Mouse (Mus musculus) cerebellum, postnatal 36 days (tissue): ENCODE results near the gene D230025D16Rik.
"Not testable (repeated sequence)": the region's sequence is repeated elsewhere in the genome, so short reads cannot be mapped to it uniquely, and the experiment has no call there.

Experiments
- DNase-seq, 2 experiments: peaks; one replicate each; pipeline ENCODE4 v3.0.0; 2021 to 2022; ENCODE audit warnings: mixed read lengths in 2 of 2

Gene D230025D16Rik

DNA sequence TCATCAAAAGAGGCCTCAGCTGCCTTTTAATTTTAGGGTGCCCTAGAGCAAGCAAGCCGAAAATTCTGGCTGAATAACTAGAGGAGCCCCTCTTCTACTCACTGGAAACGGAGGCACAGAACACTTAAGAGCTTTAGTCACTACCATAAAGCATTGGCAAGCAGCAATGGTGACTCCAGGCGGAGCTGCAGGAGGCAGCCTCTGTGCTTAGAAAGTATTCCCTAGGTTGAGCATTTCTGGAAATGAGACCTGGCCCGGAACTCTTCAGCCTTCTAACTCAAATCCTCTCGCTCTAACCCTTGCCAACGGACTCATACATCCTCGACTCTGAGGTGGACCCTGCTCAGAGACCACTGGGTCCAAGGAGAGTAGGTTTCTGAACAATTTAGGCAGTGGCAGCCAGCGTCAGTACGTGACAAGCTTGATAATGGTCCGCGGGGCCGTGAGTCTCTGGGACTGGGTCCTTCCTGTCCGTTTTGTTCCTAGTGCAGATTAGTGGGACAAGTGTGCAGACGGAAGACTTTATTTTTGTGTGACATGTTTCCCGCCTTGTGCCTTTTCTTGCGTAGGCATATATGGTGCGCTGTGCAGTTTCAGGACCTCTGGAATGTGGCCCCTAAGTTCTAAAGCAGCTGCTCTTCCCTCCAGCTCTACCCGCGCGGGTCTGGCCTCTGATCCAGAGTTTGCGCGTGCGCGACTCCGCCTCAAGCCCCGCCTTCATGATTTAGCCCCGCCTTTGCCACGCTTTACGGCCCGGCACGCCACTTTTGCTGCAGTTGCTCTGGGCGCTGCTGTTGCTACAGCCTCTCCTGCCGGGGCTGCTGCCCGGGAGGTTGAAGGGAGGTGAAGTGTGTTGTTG is at the start of gene D230025D16Rik:
TSS of gene D230025D16Rik (plus strand) at position 733 of the 859 bp plus-strand sequence.
- peak; percentile 95 to 96 for DNase-seq

DNA sequence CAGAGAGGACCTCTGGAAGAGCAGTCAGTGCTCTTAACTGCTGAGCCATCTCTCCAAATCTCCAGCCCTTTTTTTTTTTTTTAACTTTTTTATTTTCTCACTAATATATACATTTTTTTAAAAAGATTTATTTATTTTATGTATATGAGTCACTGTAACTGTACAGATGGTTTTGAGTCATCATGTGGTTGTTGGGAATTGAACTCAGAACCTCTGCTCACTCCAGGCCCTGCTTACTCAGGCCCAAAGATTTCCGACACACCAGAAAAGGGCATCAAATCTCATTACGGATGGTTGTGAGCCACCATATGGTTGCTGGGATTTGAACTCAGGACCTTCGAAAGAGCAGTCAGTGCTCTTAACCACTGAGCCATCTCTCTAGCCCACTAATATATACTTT is 49.7 kb upstream of the D230025D16Rik start:
- DNase-seq = not testable (repeated sequence)

DNA sequence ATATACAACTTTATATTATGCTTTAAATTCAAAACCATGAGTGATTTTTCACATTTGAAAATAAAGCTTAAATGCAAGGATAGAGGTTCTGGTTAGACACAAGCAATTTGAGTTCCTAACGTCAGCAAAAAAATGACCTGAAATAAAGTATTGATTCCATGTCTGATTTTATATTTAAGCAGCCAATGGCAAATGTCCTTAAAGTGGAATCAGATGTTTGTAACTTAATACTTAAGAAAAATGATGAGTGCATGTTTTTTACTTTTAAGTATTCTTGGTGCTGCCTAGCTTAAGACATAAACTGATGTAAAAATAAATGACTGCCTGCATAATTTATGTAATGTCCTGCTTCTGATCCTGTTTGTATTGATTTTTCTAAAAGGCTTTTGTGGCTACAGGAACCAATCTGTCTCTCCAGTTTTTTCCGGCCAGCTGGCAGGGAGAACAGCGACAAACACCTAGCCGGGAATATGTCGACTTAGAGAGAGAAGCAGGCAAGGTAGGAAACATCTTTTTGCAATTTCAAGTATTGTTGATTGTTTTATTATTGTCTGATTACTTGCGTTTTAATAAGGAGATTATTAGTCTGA is 46.6 kb upstream of the D230025D16Rik start:
- DNase-seq = no peak

DNA sequence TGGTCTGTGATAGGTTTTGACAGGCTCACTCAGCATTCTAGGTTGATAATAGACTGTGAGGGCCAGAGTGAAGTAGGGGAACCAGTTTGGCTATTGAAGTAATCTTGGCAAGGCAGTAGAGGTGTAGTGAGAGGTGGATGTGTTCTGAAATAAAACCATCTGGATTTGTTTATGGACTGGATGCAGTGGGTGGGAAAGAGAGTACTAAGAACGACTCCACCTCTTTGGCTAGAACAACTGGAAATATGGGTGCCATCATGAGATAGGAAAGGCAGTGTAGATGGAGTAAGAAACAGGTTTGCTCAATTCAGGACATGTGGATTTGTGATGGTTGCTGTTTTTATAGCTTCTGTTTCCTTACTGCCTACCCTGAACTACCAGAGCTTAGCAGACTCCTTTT is 42.7 kb upstream of the D230025D16Rik start:
- DNase-seq = no peak

DNA sequence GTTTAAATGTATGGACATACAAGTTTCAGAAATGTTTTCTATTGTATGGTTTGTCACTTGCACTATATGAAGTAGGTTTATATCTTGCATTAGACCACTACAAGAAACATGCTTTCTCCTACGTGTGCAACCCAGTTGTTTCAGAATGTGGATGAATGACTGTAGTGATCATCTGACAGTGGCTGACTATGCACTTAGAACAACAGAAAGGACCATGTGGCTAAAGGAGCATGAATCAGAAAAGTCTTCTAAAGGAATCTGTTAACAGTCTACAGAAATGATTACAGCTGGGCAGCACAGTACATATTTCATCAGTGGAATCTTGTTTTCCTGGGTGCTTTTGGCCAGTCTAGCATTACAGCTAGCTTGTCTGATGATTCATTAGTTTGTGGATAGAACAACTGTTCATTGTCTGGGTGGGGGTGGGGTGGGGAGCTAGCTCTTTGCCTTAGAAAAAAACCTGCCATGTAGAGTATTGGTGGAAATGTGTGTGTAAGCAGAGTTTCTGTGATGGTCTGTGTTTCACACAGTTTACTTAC is 38.4 kb upstream of the D230025D16Rik start:
- DNase-seq = no peak

DNA sequence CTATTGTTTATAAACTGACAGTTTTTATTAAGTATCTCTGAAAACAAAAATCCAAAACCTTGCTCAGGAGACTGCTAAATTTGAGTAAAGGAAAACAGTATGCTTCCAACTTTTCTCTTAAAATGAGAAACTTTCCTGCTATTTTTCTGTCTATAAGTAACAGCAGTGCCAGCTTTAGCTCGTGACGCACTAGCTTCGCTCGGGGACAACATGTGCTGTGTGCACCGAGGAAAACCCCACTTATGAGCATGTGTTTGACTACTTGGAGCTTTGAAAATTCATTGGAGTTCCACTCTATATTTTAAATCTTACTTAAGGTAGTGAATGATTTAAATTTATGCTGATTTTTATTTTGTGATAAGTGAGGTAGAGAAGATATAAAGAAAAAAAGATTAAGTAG is 32.8 kb upstream of the D230025D16Rik start:
- no peak for DNase-seq

DNA sequence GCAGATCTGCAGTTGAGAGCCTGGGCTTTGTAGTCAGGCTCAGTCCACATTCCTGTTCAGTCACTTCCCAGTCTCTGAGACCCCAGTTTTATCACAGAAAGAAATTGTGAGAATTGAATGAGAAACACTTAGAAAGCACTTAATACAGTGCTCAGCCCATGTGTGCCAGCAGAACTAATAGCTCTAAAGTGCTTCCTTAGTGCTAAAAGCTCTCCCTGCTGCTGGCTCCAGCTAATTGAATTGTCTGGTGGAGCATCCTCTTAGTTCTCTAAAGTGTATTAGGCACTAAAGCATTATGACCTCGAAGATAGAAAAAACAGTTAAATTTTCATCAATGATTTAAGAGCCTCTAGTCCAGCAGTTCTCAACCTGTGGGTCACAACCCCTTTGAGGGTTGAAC is 19.2 kb upstream of the D230025D16Rik start:
- no peak for DNase-seq

DNA sequence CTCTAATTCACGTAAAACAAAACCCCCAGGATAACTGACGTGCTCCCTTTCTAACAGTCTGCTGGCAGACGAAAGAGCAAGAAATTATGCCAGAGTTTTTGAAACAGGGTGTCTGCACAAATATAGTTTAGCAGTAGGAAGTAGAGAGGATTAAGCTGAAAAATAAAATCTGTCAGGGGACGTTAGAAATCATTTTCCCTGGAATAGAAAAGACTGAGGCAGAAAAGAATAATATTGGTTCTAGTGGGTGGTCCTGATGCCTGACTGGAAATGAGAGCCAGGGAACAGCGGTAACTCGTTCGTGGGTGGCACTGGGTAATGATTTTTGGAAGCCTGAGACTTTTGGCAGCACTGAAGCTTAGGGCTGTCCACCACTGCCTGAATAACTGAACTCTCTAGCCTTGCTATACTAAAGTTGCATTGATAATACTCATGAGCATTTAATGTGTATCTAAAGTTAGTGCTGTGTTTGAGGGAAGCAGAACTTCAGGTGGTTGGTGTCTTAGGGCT is 18.1 kb upstream of the D230025D16Rik start:
- DNase-seq = no peak

DNA sequence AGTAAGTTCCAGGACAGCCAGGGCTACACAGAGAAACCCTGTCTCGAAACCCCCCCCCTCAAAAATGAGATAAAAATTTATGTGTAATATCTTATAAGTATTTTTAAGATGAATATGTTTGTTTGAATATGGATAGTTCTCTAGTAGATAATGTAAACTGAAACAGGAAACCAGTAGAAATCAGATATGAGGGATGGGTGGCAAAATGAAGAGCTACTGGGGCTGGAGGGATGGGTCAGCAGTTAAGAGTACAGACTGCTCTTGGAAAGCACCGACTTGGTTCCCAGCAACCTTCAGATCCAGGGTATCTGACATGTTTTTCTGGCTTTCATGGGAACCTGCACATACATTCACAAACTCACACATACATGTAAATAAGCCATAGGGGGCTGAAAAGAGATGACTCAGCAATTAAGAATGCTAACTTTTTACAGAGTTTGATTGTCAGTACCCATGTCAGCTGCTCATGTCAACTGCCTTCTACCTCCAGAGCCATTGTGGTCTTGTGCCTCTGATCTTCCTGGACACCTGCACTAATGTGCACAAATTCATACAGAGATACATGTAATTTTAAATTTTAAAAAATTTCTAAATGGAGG is 17.2 kb upstream of the D230025D16Rik start:
- DNase-seq = no peak

DNA sequence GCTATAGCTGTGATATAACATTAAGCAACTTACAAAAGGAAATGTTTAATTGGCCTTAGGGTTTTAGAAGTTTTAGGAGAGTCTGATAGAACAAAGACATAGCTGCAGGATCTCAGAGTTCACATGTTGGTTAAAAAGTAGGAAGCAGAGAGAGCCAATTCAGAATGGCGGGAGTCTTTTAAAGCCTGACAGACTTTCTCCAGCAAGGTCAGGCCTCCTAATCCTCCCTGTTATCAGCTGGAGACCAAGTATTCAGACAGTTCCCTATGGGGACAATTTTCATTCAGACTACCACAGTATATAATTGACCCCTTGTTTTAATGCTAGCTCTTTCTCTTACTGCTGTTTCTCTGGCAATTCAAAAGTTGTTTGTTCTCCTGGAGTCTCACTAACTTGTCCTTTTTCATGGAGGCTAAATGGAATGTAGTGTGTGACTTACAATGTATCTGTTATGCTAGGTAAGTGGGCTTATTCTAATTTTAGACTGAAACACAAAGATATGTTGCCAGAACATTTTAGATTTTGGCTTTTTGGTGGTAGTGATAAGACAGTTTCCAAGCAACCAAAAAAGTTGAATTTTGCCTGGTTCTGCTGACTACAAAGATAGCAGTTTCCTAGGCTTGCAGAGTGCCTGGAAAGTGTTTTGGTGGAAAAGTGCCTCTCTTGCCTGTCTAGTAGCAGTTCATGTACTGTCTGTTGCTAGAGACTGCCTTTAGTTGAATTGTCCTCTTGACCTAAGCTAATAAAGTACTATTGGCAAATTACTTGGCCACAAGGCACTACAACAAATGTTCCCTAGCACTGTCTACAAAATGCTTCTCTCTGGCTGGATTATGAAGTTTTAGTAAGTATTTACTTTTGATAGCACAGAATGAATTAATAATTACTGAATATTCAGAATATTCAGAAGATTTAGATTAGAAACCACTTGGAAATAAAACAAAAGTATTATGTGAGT is 15.5 kb upstream of the D230025D16Rik start:
- DNase-seq = no peak

DNA sequence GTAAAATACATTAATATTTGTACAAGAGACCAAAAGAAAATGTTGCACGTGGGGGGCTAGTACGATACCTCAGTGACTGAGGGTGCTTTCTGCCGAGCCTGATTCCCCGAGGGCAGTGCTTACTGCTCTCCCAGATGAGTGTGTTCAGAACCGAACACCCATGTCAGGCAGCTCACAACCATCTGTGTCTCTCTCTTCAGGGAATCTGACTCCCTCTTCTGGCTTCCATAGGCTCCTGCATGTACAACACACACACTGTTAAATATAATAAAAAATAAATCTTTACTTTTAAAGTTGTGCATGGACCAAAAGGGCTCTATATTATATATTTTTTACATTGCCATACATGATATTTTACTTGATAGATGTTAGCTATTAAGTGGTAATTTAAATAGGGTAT is 10.8 kb upstream of the D230025D16Rik start:
- no peak for DNase-seq

DNA sequence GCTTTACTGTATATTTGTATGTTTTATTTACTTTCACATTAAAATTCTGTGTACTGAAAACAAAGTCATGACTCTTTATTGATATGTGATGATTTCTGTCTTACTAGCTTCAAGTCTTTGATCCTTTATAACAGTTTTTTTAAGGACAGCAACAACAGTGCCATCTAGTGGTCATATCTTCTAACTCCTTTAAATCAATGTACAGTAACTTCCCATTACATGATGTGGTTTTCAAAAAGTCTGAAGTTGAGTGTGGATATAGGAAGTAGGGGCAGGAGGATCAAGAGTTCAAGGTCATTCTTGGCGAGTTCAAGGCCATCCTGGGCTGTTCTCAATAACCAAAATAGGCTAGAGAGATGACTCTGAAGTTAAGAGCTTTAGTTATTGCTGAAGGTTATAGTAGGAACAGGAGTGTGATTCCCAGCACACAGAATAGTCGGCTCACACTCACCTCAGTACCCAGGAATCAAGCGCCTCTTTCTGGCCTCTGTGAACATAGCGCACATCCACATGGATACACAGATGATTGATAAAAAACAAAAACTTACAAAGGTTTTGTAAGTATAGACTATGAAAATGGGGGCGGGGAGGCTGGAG is 6.9 kb upstream of the D230025D16Rik start:
- no peak for DNase-seq

DNA sequence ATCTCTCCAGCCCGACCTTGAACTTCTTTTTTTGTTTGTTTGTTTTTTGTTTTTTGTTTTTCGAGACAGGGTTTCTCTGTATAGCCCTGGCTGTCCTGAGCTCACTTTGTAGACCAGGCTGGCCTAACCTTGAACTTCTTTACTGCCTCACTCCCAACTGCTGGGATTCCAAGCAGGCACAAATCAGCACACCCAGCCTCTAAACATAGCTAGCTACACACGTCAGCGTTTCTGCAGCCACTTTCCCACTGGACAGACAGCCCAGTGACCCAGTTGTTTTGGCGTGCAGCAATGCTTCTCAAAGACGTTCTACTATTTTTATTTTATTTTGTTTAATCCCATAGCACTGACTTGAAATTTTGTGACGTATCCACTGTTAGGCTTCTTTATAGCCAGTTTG is 1.1 kb upstream of the D230025D16Rik start:
- no peak for DNase-seq

DNA sequence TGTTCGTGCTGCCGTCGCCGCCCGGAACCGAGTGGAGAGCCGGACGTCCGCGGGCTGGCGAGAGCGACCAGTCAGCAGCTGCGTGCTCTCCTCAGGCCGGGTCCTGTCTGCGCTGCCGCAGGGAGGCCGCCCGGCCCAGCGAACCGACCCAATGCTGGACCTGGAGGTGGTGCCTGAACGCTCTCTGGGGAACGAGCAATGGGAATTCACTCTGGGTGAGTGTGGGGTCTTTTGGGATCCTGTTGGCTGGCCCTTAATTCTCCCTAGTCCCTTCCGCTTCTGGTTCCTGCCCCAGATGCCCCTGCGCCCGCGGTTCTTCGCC is 288 bp downstream of the D230025D16Rik start:
- DNase-seq = no peak

DNA sequence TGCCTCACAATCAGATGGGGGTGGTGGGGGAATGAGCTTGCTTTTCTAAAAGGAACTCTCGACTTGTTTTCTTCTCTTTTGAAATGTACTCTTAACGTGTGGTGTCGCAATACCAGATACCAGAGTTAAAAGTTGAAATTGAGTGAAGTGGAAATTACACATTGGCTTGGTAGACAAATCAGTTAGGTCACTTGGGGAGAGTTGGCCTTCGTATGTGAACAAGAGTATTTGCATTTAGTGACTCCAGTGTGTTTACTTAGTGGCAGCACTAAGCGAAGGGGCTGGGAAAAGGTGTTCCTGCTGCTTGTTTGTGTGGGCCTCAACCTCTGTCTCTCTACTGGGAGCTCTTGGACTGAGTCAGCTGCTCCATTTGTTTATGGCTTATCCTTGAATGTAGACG is 972 bp downstream of the D230025D16Rik start:
- DNase-seq = no peak

DNA sequence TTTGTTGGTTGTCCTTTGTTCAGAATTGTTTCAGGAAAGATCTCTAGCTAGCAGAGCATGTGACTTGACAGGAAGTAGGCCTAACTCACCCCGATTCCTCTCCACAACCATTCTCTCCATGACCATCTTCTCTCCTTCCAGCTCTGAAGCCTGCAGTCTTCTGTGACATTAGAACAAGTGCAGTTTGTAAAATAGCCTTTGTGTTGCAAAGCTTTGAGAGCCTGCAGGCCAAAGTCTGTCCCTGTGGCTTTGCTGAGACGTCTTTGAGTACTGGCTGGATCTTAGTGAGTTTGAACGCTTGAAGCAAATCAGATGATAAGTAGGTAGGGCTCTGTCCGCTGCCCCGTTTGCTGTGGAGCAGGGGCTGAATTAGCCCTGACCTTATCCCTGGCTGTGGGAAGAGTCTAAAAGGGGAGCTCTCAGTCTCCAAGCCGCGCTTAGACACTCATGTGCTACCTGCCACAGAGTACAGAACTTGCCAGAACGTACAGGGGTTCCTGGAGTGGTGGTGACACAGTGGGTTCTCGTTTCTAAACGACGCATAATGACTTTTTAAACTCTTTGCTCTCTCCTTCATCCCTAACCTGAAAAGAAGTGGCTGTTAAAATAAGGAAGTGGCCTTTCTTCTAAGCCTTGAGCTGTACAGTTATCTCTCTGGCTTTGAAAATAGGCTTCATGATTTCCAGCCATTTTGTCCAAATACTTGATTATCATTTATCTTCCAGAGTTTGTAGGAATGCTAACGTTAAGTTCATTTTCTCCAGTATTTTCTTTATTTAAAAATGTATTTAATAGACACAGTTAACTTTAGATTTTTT is 6.8 kb downstream of the D230025D16Rik start:
- no peak for DNase-seq

DNA sequence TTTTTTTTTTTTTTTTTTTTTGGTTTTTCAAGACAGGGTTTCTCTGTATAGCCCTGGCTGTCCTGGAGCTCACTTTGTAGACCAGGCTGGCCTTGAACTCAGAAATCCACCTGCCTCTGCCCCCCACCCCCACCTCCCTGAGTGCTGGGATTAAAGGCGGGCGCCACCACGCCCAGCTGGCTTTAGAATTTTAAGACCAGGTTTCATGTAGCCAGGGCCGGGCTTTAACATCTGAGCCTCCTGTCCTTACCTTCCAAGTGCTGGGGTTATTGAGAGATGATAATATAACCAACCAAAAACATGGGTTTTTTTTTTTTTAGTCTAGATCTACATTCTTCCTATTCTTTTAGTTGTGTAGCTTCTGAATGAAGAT is 7.4 kb downstream of the D230025D16Rik start:
- not testable (repeated sequence) for DNase-seq

DNA sequence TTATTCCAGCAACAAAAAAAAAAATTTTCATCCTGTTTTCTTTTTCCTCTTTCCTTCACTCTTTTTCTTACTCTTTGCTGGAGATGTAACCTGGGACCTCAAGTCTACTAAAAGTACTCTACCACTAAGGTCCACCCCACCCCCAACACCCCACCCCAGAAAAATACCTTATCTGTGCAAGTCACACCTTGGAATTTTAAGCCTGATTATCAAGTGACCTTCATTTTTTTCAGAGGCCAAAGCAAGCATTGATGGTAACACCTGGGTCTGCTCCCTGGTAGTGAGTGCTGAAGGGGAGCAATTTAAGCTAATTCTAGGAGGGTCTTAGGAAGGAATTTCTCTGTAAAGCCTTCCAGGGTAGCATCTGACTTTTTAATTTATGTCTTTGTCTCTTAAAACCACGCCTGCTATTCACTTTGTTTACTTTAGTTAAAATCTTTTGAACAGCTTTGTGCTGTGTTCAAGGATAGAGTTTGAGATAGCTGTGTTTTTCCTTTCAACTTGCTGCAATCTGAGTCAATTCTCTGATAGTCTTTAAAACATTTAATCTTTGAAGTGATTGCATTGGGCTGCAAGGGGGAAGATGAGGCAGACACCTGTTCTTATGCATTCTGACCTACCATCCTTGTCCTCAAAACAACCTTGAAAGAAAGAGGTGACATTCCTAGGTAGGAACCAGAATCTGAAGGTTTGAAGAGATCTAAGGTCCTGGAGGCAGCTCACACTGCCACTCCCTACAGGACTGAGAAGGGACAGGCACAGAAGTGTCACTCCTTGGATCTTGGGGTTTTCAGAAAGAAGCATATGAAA is 8.4 kb downstream of the D230025D16Rik start:
- no peak for DNase-seq

DNA sequence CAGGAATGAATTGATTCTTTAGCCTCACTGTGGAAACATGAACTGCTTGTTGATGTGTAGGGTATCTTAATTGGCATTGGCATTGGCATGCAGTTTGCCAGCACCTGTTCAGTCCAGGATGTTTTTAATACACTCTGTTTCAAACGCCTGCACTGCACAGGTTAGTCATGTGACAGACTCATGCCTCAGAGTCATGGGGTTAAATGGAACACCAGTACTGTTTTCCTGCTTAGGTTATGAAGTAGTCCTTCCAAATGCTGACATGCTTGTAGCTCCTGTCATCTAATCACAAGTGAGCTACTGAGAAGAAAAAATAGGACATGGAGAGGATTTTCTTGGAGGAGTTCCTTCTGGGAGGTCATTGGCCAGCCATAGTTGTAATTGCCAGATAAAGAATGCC is 10.3 kb downstream of the D230025D16Rik start:
- no peak for DNase-seq

DNA sequence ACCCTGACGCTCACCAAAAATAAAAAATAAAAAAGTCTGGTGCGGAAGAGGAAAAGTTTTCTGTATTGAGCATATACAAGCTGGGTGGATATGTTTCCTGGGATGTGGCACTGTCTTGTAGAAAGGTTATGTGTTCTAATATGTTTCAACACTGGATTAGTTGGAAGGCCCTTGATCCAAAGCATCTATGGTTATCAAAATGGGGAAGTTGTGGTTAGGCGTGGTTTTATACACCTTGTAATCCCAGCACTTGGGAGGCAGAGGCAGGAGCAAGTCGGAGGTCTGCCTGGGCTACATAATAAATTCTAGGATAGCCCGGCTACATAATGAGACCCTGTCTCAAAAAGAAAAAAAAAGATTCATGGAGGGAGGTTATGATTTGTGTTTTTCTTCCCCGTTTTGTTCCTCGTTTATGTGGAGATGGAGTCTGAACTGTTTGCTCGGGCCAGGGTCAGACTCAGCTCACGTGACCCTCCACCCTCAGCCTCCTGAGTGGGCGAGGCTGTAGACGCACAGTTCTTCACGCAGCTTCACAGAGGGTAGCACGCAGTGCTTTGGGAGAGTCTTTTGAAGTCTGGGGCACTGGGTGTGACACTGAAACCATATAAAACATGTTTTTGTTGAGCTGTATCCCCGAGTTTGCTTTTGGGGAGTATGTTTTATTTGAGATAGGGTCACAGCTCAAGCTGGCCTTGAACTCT is 12.6 kb downstream of the D230025D16Rik start:
- DNase-seq = no peak
